9 mouse cellular contexts compared by ENCODE assay signal in genomic region chr5:124084588-124085173, GRCm38 (mm10). TPM values are rescaled to one million over a fixed set of nuclear protein-coding genes. Genes with fewer than 3 reads are reported as not detected.
A peak's percentile ranks its signal among the peaks of the same experiment; 100 is the strongest.
DNase-seq lines count a peak whose midpoint lies in the region; ATAC-seq and TF ChIP-seq lines count a peak whose summit lies in the region.
"Had no signal": no experiment of that assay in that cellular context is flagged by ENCODE, and none has a peak within 500 bp of the region (broad histone marks: within the 10 kb centered on the region; RNA-seq: fewer than 3 reads in every experiment).

No protein-coding gene starts in this region.

- peak; percentile 39 for ATAC-seq in inflammation-experienced regulatory T-cells, adult 6 months

- peak; percentile 96 for TF ChIP-seq CTCF in left cerebral cortex, adult 2 months (IDR thresholded peaks at IDR 0.05)

- DNase-seq in ZHBTc4 (ENCODE audit: low read depth, low spot score): peak; percentile 82
- DNase-seq in cerebellum, postnatal 25 days: peak; percentile 87 to 92
- peak; percentile 88 for DNase-seq in gastrocnemius, adult 18-20 months (ENCODE audit: low spot score)
- DNase-seq in left cerebral cortex, adult 2 months (ENCODE audit: extremely low spot score in 1 of 2, low spot score in 2 of 2): peak; percentile 82 to 85
- DNase-seq in lung, postnatal 4 days: peak; percentile 79 to 89
- DNase-seq in right cerebral cortex, postnatal 14 days: peak; percentile 82
- DNase-seq in urinary bladder, postnatal 14 days (ENCODE audit: low spot score): peak; percentile 89

- H3K27ac ChIP-seq in left cerebral cortex, adult 2 months: peak overlapping the region; percentile 58

- no peak overlapping the region for H3K4me3 ChIP-seq in left cerebral cortex, adult 2 months
- H3K4me3 ChIP-seq: myocyte had no signal

- intact Hi-C loops in left cerebral cortex, adult 2 months (cut with DNase I): loop anchor here (1.0 to 2.0 kb wide), 2 partner anchors 84 to 136 kb away; no protein-coding TSS in a partner anchor

RNA-seq across cellular contexts. Expression of gene Abcb9, which starts 10.9 kb away (rescaled TPM):
- 1 to 10 TPM; 8.4 to 8.9 TPM for total RNA-seq in gastrocnemius, adult 18-20 months (2021)
- polyA plus RNA-seq in inflammation-experienced regulatory T-cells, adult 6 months (2017; shearing (Covaris generic)): 10 to 100 TPM; 13.2 to 23.3 (median 16.7) TPM
- total RNA-seq in left cerebral cortex, adult 2 months (2021): 10 to 100 TPM; 55.0 to 57.3 TPM

RNA-seq across cellular contexts. Expression of gene Ogfod2, which starts 27.4 kb away (rescaled TPM):
- total RNA-seq in gastrocnemius, adult 18-20 months (2021): 10 to 100 TPM; 13.2 to 14.5 TPM
- polyA plus RNA-seq in inflammation-experienced regulatory T-cells, adult 6 months (2017; shearing (Covaris generic)): 10 to 100 TPM; 16.0 to 23.0 (median 22.9) TPM
- 10 to 100 TPM; 35.4 to 39.1 TPM for total RNA-seq in left cerebral cortex, adult 2 months (2021)

RNA-seq across cellular contexts. Expression of gene Arl6ip4, which starts 31.2 kb away (rescaled TPM):
- total RNA-seq in gastrocnemius, adult 18-20 months (2021): 10 to 100 TPM; 39.1 TPM
- 10 to 100 TPM; 55.1 to 59.0 (median 56.1) TPM for polyA plus RNA-seq in inflammation-experienced regulatory T-cells, adult 6 months (2017; shearing (Covaris generic))
- 10 to 100 TPM; 46.7 to 52.1 TPM for total RNA-seq in left cerebral cortex, adult 2 months (2021)

RNA-seq across cellular contexts. Expression of gene Vps37b, which starts 52.6 kb away (rescaled TPM):
- 1 to 10 TPM; 5.7 to 6.6 TPM for total RNA-seq in gastrocnemius, adult 18-20 months (2021)
- polyA plus RNA-seq in inflammation-experienced regulatory T-cells, adult 6 months (2017; shearing (Covaris generic)): 10 to 100 TPM; 18.4 to 21.9 (median 18.7) TPM
- total RNA-seq in left cerebral cortex, adult 2 months (2021): 10 to 100 TPM; 46.1 to 47.3 TPM

Comparison
In these comparisons a context has a peak if more than half of its experiments do, and no peak if none do; other contexts are left out.
1. RNA of gene Abcb9, which starts 10.9 kb away (total RNA-seq): 55.0 to 57.3 TPM in left cerebral cortex, adult 2 months; 8.4 to 8.9 TPM in gastrocnemius, adult 18-20 months; every median in the first group is over 4 times any median in the second.
2. Peak in every context shown above with its lines, with median percentiles within 50 percentile points of each other: DNase-seq.